Mouse (Mus musculus) thymus, adult 2 months (tissue): ENCODE data around the gene Sub1.

Source experiments
- CTCF ChIP-seq: fragments of 200-500 bp; IDR thresholded peaks from 2 replicates; pipeline ENCODE4 v1.5.1; 2012; ENCODE audit warnings: mild to moderate bottlenecking, control low read depth, low read length, moderate library complexity, borderline replicate concordance; ENCODE audit not compliant: control insufficient read depth, poor library complexity, insufficient read depth; ENCODE audit errors: extremely low read depth
- POLR2A ChIP-seq: fragments of 200-500 bp; IDR thresholded peaks from 2 replicates; pipeline ENCODE4 v1.6.1; 2012; ENCODE audit warnings: mild to moderate bottlenecking, low read length, control low read depth, moderate library complexity; ENCODE audit not compliant: control insufficient read depth, poor library complexity, insufficient read depth; ENCODE audit errors: extremely low read depth

- TF ChIP-seq CTCF (no peak), POLR2A (no peak)
These were observed 22.7 kb upstream of the Sub1 start for GRCm38 (mm10) chr15:12019443-12019842.
